Mouse (Mus musculus): Measurements from ENCODE around the gene Gap43. TPM values are rescaled to one million over a fixed set of nuclear protein-coding genes. Genes with fewer than 3 reads are reported as not detected.
"Not testable (repeated sequence)": the region's sequence is repeated elsewhere in the genome, so short reads cannot be mapped to it uniquely, and the experiment has no call there.

Gap43 gene
- polyA plus RNA-seq, 2 experiments: 48.0 to 57.0 TPM

- Histone ChIP-seq H3K27ac (replicated peaks; ENCODE audit: low read depth, low read length) (no peak overlapping the region), H3K4me1 (ENCODE audit: control insufficient read depth, insufficient read depth, low read length) (no peaks in the 10 kb centered on the region), H3K27me3 (ENCODE audit: control insufficient read depth, insufficient read depth, low read length) (no peaks in the 10 kb centered on the region), H3K4me2 (replicated peaks; ENCODE audit: low read depth, low read length, severe bottlenecking) (no peak overlapping the region), H3K9me3 (ENCODE audit: control insufficient read depth, low read length) (no peaks in the 10 kb centered on the region), H3K36me3 (ENCODE audit: control insufficient read depth, insufficient read depth, low read length) (no peaks in the 10 kb centered on the region), H3K4me3 (replicated peaks; ENCODE audit: low read length) (no peak overlapping the region), H3K9ac (ENCODE audit: low read depth, low read length, severe bottlenecking) (no peak overlapping the region)
- WGBS: 87% methylated on average over 4 of the region's 4 CpGs
- DNase-seq (ENCODE audit: low spot score) (no peak), ATAC-seq (ENCODE audit: low FRiP score, low read depth) (no peak)
- no peak for TF ChIP-seq POLR2A (IDR thresholded peaks at IDR 0.05; ENCODE audit: borderline replicate concordance, extremely low read depth, insufficient read depth, insufficient read length)
Observed at GRCm38 (mm10) chr16:42360061-42360460, 19.6 kb upstream of the Gap43 start.

DNA sequence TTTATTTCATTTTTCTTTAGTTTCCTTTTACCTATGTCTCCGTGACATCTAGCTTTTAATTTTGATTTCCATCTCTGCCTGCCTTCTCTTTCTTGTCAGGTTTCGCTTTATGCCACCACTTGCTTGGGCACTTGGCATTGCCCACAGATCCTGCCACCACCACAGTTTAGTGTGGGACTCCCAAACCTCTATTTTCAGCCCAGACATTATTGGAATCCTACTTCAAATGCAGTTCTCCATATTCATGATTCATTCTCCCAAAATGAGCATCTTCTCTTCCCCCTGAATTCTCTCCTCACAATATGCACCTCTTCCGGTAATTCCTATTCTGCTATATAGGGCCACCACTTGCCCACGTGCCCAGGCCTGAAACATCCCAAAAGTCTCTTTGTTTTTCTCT is 17.6 kb upstream of the Gap43 start:
- Histone ChIP-seq H3K4me1 (ENCODE audit: control insufficient read depth, insufficient read depth, low read length) (no peaks in the 10 kb centered on the region), H3K27ac (replicated peaks; ENCODE audit: low read depth, low read length) (no peak overlapping the region), H3K27me3 (ENCODE audit: control insufficient read depth, insufficient read depth, low read length) (no peaks in the 10 kb centered on the region), H3K9ac (ENCODE audit: low read depth, low read length, severe bottlenecking) (no peak overlapping the region), H3K4me2 (replicated peaks; ENCODE audit: low read depth, low read length, severe bottlenecking) (no peak overlapping the region), H3K9me3 (ENCODE audit: control insufficient read depth, low read length) (no peaks in the 10 kb centered on the region), H3K4me3 (replicated peaks; ENCODE audit: low read length) (no peak overlapping the region), H3K36me3 (ENCODE audit: control insufficient read depth, insufficient read depth, low read length) (no peaks in the 10 kb centered on the region)
- DNase-seq (ENCODE audit: low spot score) (no peak), ATAC-seq (ENCODE audit: low FRiP score, low read depth) (no peak)
- no peak for TF ChIP-seq POLR2A (IDR thresholded peaks at IDR 0.05; ENCODE audit: borderline replicate concordance, extremely low read depth, insufficient read depth, insufficient read length)
- 89% methylated on average over 4 of the region's 4 CpGs for WGBS

- no peak overlapping the region for H3K4me2 ChIP-seq (replicated peaks; ENCODE audit: low read depth, low read length, severe bottlenecking)
- DNase-seq (ENCODE audit: low spot score) (no peak), ATAC-seq (ENCODE audit: low FRiP score, low read depth) (no peak)
- H3K9me3 ChIP-seq (ENCODE audit: control insufficient read depth, low read length): no peaks in the 10 kb centered on the region
- WGBS: 91% methylated on average over 2 of the region's 2 CpGs
- no peaks in the 10 kb centered on the region for H3K36me3 ChIP-seq (ENCODE audit: control insufficient read depth, insufficient read depth, low read length)
- H3K27ac ChIP-seq (replicated peaks; ENCODE audit: low read depth, low read length): no peak overlapping the region
- H3K27me3 ChIP-seq (ENCODE audit: control insufficient read depth, insufficient read depth, low read length): no peaks in the 10 kb centered on the region
- no peak overlapping the region for H3K9ac ChIP-seq (ENCODE audit: low read depth, low read length, severe bottlenecking)
- TF ChIP-seq POLR2A (IDR thresholded peaks at IDR 0.05; ENCODE audit: borderline replicate concordance, extremely low read depth, insufficient read depth, insufficient read length): no peak
- no peaks in the 10 kb centered on the region for H3K4me1 ChIP-seq (ENCODE audit: control insufficient read depth, insufficient read depth, low read length)
- H3K4me3 ChIP-seq (replicated peaks; ENCODE audit: low read length): no peak overlapping the region
Observed at GRCm38 (mm10) chr16:42350076-42350475, 9.6 kb upstream of the Gap43 start.

GRCm38 (mm10) chr16:42340865-42341264 is 414 bp upstream of the Gap43 start:
- 0% methylated on average over 2 of the region's 3 CpGs for WGBS
- Histone ChIP-seq H3K4me2 (replicated peaks; ENCODE audit: low read depth, low read length, severe bottlenecking) (peak overlapping the region; percentile 66; the same call in 1 of the 2 replicates), H3K4me1 (ENCODE audit: control insufficient read depth, insufficient read depth, low read length) (peaks cover 13% of the 10 kb centered on the region)
- not testable (repeated sequence) for H3K36me3 ChIP-seq (ENCODE audit: control insufficient read depth, insufficient read depth, low read length); H3K9ac ChIP-seq (ENCODE audit: low read depth, low read length, severe bottlenecking); H3K4me3 ChIP-seq (replicated peaks; ENCODE audit: low read length); H3K9me3 ChIP-seq (ENCODE audit: control insufficient read depth, low read length); H3K27ac ChIP-seq (replicated peaks; ENCODE audit: low read depth, low read length); DNase-seq (ENCODE audit: low spot score); H3K27me3 ChIP-seq (ENCODE audit: control insufficient read depth, insufficient read depth, low read length)
- peak; percentile 33; the same call in 1 of the 2 replicates for ATAC-seq (ENCODE audit: low FRiP score, low read depth)

GRCm38 (mm10) chr16:42339512-42339911 is 939 bp downstream of the Gap43 start:
- DNase-seq (ENCODE audit: low spot score) (no peak), ATAC-seq (ENCODE audit: low FRiP score, low read depth) (no peak)
- WGBS: 0% methylated on average over 10 of the region's 10 CpGs
- peak overlapping the region; percentile 66 for H3K4me2 ChIP-seq (replicated peaks; ENCODE audit: low read depth, low read length, severe bottlenecking)
- H3K4me1 ChIP-seq (ENCODE audit: control insufficient read depth, insufficient read depth, low read length): peaks cover 13% of the 10 kb centered on the region
- no peaks in the 10 kb centered on the region for H3K36me3 ChIP-seq (ENCODE audit: control insufficient read depth, insufficient read depth, low read length)
- H3K9ac ChIP-seq (ENCODE audit: low read depth, low read length, severe bottlenecking): no peak overlapping the region
- peak overlapping the region; percentile 32 for H3K4me3 ChIP-seq (replicated peaks; ENCODE audit: low read length)
- no peak for TF ChIP-seq POLR2A (IDR thresholded peaks at IDR 0.05; ENCODE audit: borderline replicate concordance, extremely low read depth, insufficient read depth, insufficient read length)
- H3K9me3 ChIP-seq (ENCODE audit: control insufficient read depth, low read length): no peaks in the 10 kb centered on the region
- H3K27ac ChIP-seq (replicated peaks; ENCODE audit: low read depth, low read length): no peak overlapping the region
- no peaks in the 10 kb centered on the region for H3K27me3 ChIP-seq (ENCODE audit: control insufficient read depth, insufficient read depth, low read length)

- H3K4me2 ChIP-seq (replicated peaks; ENCODE audit: low read depth, low read length, severe bottlenecking): peak overlapping the region; percentile 66
- 0 out of 2 replicates have a peak overlapping the region, but pooled peaks have one; percentile 21 for H3K9ac ChIP-seq (ENCODE audit: low read depth, low read length, severe bottlenecking)
- no peaks in the 10 kb centered on the region for H3K9me3 ChIP-seq (ENCODE audit: control insufficient read depth, low read length)
- H3K27me3 ChIP-seq (ENCODE audit: control insufficient read depth, insufficient read depth, low read length): no peaks in the 10 kb centered on the region
- TF ChIP-seq POLR2A (IDR thresholded peaks at IDR 0.05; ENCODE audit: borderline replicate concordance, extremely low read depth, insufficient read depth, insufficient read length): no peak
- WGBS: 4% methylated on average over 4 of the region's 4 CpGs
- no peaks in the 10 kb centered on the region for H3K36me3 ChIP-seq (ENCODE audit: control insufficient read depth, insufficient read depth, low read length)
- peaks cover 13% of the 10 kb centered on the region for H3K4me1 ChIP-seq (ENCODE audit: control insufficient read depth, insufficient read depth, low read length)
- no peak for DNase-seq (ENCODE audit: low spot score)
- no peak overlapping the region for H3K27ac ChIP-seq (replicated peaks; ENCODE audit: low read depth, low read length)
- ATAC-seq (ENCODE audit: low FRiP score, low read depth): no peak
- peak overlapping the region; percentile 32 for H3K4me3 ChIP-seq (replicated peaks; ENCODE audit: low read length)
Observed at GRCm38 (mm10) chr16:42338987-42339386, 1.5 kb downstream of the Gap43 start.

Measured in limb, embryonic 14.5 days (tissue).